Mouse (Mus musculus): ENCODE data around the gene Ddx42. TPM values are rescaled to one million over a fixed set of nuclear protein-coding genes. Genes with fewer than 3 reads are reported as not detected.

The Ddx42 gene
- polyA plus RNA-seq (2016; fragmentation: Nextera tagmentation; extraction: Ambion mirVana) = 42.3 and 42.6 TPM in 2 replicates

- Histone ChIP-seq H3K4me2 (peak within 1 kb of the TSS; percentile 82), H3K27ac (peak within 1 kb of the TSS; percentile 94), H3K9ac (peak within 1 kb of the TSS; percentile 95), H3K27me3 (replicated peaks) (no peaks in the 10 kb centered on the region), H3K9me3 (replicated peaks) (no peaks in the 10 kb centered on the region), H3K4me1 (peaks cover 44% of the 10 kb centered on the region), H3K4me3 (peak within 1 kb of the TSS; percentile 90), H3K36me3 (peaks cover 34% of the 10 kb centered on the region)
- peak; percentile 88 for ATAC-seq
- WGBS (ENCODE audit: insufficient replicate concordance) = under 1% methylated on average over 66 of the region's 70 CpGs
Observed at GRCm38 (mm10) chr11:106216730-106217490, at the start of gene Ddx42. Gene Ddx42, plus strand, starts transcription at chr11:106216926.

GRCm38 (mm10) chr11:106167435-106167834, 49.3 kb upstream of the Ddx42 start:
- ATAC-seq = no peak
- Histone ChIP-seq H3K4me2 (no peak overlapping the region), H3K27ac (no peak overlapping the region), H3K4me3 (no peak overlapping the region), H3K36me3 (peaks cover 50% of the 10 kb centered on the region), H3K9ac (no peak overlapping the region), H3K4me1 (peaks cover under 1% of the 10 kb centered on the region), H3K9me3 (replicated peaks) (no peaks in the 10 kb centered on the region), H3K27me3 (replicated peaks) (no peaks in the 10 kb centered on the region)
- 66% methylated on average over 5 of the region's 5 CpGs for WGBS (ENCODE audit: insufficient replicate concordance)

- Histone ChIP-seq H3K4me1 (peaks cover 15% of the 10 kb centered on the region), H3K36me3 (peaks cover 34% of the 10 kb centered on the region), H3K9me3 (replicated peaks) (no peaks in the 10 kb centered on the region), H3K9ac (no peak overlapping the region), H3K4me3 (no peak overlapping the region), H3K27ac (no peak overlapping the region), H3K4me2 (no peak overlapping the region), H3K27me3 (replicated peaks) (no peaks in the 10 kb centered on the region)
- 80% methylated on average over 7 of the region's 7 CpGs for WGBS (ENCODE audit: insufficient replicate concordance)
- ATAC-seq = no peak
Observed at GRCm38 (mm10) chr11:106170807-106171206, 45.9 kb upstream of the Ddx42 start.

- H3K4me1 ChIP-seq = peaks cover 39% of the 10 kb centered on the region
- no peak overlapping the region for H3K4me3 ChIP-seq
- H3K36me3 ChIP-seq = peaks cover 17% of the 10 kb centered on the region
- no peak overlapping the region for H3K4me2 ChIP-seq
- no peak overlapping the region for H3K27ac ChIP-seq
- H3K27me3 ChIP-seq (replicated peaks) = no peaks in the 10 kb centered on the region
- H3K9me3 ChIP-seq (replicated peaks) = no peaks in the 10 kb centered on the region
- ATAC-seq = no peak
- no peak overlapping the region for H3K9ac ChIP-seq
- 65% methylated on average over 2 of the region's 2 CpGs for WGBS (ENCODE audit: insufficient replicate concordance)
Observed at GRCm38 (mm10) chr11:106173228-106173627, 43.5 kb upstream of the Ddx42 start.

GRCm38 (mm10) chr11:106174372-106174771, 42.4 kb upstream of the Ddx42 start:
- Histone ChIP-seq H3K27ac (no peak overlapping the region), H3K4me1 (peaks cover 47% of the 10 kb centered on the region), H3K36me3 (peaks cover 15% of the 10 kb centered on the region; the same call in 1 of the 2 replicates), H3K4me2 (no peak overlapping the region), H3K4me3 (no peak overlapping the region), H3K27me3 (replicated peaks) (no peaks in the 10 kb centered on the region), H3K9me3 (replicated peaks) (no peaks in the 10 kb centered on the region), H3K9ac (no peak overlapping the region)
- no peak for ATAC-seq
- 71% methylated on average over 5 of the region's 5 CpGs for WGBS (ENCODE audit: insufficient replicate concordance)

GRCm38 (mm10) chr11:106175081-106175480, 41.6 kb upstream of the Ddx42 start:
- no peaks in the 10 kb centered on the region for H3K9me3 ChIP-seq (replicated peaks)
- 69% methylated on average over 3 of the region's 3 CpGs for WGBS (ENCODE audit: insufficient replicate concordance)
- no peak overlapping the region for H3K4me3 ChIP-seq
- ATAC-seq = no peak
- no peak overlapping the region for H3K27ac ChIP-seq
- peaks cover 54% of the 10 kb centered on the region for H3K4me1 ChIP-seq
- no peak overlapping the region for H3K4me2 ChIP-seq
- H3K36me3 ChIP-seq = peaks cover 13% of the 10 kb centered on the region; the same call in 1 of the 2 replicates
- H3K27me3 ChIP-seq (replicated peaks) = no peaks in the 10 kb centered on the region
- H3K9ac ChIP-seq = no peak overlapping the region

GRCm38 (mm10) chr11:106176372-106176771, 40.4 kb upstream of the Ddx42 start:
- Histone ChIP-seq H3K4me1 (peaks cover 57% of the 10 kb centered on the region), H3K27ac (no peak overlapping the region), H3K9ac (no peak overlapping the region), H3K36me3 (peaks cover 5% of the 10 kb centered on the region; the same call in 1 of the 2 replicates), H3K4me2 (no peak overlapping the region), H3K4me3 (no peak overlapping the region), H3K9me3 (replicated peaks) (no peaks in the 10 kb centered on the region), H3K27me3 (replicated peaks) (no peaks in the 10 kb centered on the region)
- WGBS (ENCODE audit: insufficient replicate concordance) = 48% methylated on average over 5 of the region's 5 CpGs
- ATAC-seq = no peak

- no peaks in the 10 kb centered on the region for H3K36me3 ChIP-seq
- WGBS (ENCODE audit: insufficient replicate concordance) = 53% methylated on average over 5 of the region's 5 CpGs
- no peak overlapping the region for H3K4me3 ChIP-seq
- H3K27me3 ChIP-seq (replicated peaks) = no peaks in the 10 kb centered on the region
- peak overlapping the region; percentile 64 for H3K27ac ChIP-seq
- no peaks in the 10 kb centered on the region for H3K9me3 ChIP-seq (replicated peaks)
- peaks cover 50% of the 10 kb centered on the region for H3K4me1 ChIP-seq
- no peak overlapping the region for H3K9ac ChIP-seq
- peak overlapping the region; percentile 45 for H3K4me2 ChIP-seq
- peak; percentile 94 for ATAC-seq
Observed at GRCm38 (mm10) chr11:106178036-106178782, 38.5 kb upstream of the Ddx42 start.

GRCm38 (mm10) chr11:106179711-106180448, 36.8 kb upstream of the Ddx42 start:
- no peak overlapping the region for H3K4me3 ChIP-seq
- no peaks in the 10 kb centered on the region for H3K27me3 ChIP-seq (replicated peaks)
- H3K9ac ChIP-seq = no peak overlapping the region
- peaks cover 6% of the 10 kb centered on the region for H3K36me3 ChIP-seq
- peaks cover 50% of the 10 kb centered on the region for H3K4me1 ChIP-seq
- H3K4me2 ChIP-seq = no peak overlapping the region
- H3K27ac ChIP-seq = no peak overlapping the region
- no peak for ATAC-seq
- WGBS (ENCODE audit: insufficient replicate concordance) = 72% methylated on average over 7 of the region's 7 CpGs
- H3K9me3 ChIP-seq (replicated peaks) = no peaks in the 10 kb centered on the region

GRCm38 (mm10) chr11:106180449-106180801, 36.3 kb upstream of the Ddx42 start:
- Histone ChIP-seq H3K36me3 (peaks cover 6% of the 10 kb centered on the region), H3K27me3 (replicated peaks) (no peaks in the 10 kb centered on the region), H3K4me2 (no peak overlapping the region), H3K27ac (no peak overlapping the region), H3K4me1 (peaks cover 46% of the 10 kb centered on the region), H3K9me3 (replicated peaks) (no peaks in the 10 kb centered on the region), H3K4me3 (no peak overlapping the region), H3K9ac (no peak overlapping the region)
- WGBS (ENCODE audit: insufficient replicate concordance) = 67% methylated on average over 2 of the region's 2 CpGs
- no peak for ATAC-seq

- H3K4me2 ChIP-seq = no peak overlapping the region
- 81% methylated on average over 4 of the region's 4 CpGs for WGBS (ENCODE audit: insufficient replicate concordance)
- H3K9me3 ChIP-seq (replicated peaks) = no peaks in the 10 kb centered on the region
- H3K27ac ChIP-seq = no peak overlapping the region
- no peak overlapping the region for H3K4me3 ChIP-seq
- ATAC-seq = no peak
- H3K36me3 ChIP-seq = peaks cover 6% of the 10 kb centered on the region
- no peak overlapping the region for H3K9ac ChIP-seq
- H3K27me3 ChIP-seq (replicated peaks) = no peaks in the 10 kb centered on the region
- H3K4me1 ChIP-seq = peaks cover 15% of the 10 kb centered on the region
Observed at GRCm38 (mm10) chr11:106187326-106187725, 29.4 kb upstream of the Ddx42 start.
